Mouse (Mus musculus) heart, postnatal 36 days (tissue): ENCODE data around the gene Ccdc57. TPM values are rescaled to one million over a fixed set of nuclear protein-coding genes. Genes with fewer than 3 reads are reported as not detected.
"Not testable (repeated sequence)": the region's sequence is repeated elsewhere in the genome, so short reads cannot be mapped to it uniquely, and the experiment has no call there.

Source experiments
- DNase-seq, 2 experiments: peaks; one replicate each; pipeline ENCODE4 v3.0.0; 2021 to 2022
- intact Hi-C: fragments of 180-260 bp; cut with DNase I; formaldehyde crosslinking; loops from one replicate; pipeline ENCODE4 v1.15.1; 2025
- total RNA-seq, 2 experiments: library from RNA; stranded (reverse); gene quantifications; 2 replicates each; pipeline ENCODE4 v1.2.3; 2021

Gene Ccdc57
- total RNA-seq, 2 experiments from 2014 or later: 0.79 to 1.6 TPM

- intact Hi-C loops: no loop called here
- no peak for DNase-seq
Measured at GRCm38 (mm10) chr11:120792652-120793051, 140.0 kb downstream of the Ccdc57 start.

GRCm38 (mm10) chr11:120789810-120790209 is 142.9 kb downstream of the Ccdc57 start:
- DNase-seq: no peak
- intact Hi-C loops: no loop called here

- intact Hi-C loops: no loop called here
- DNase-seq: no peak
Measured at GRCm38 (mm10) chr11:120789355-120789754, 143.3 kb downstream of the Ccdc57 start.

GRCm38 (mm10) chr11:120788460-120788859 is 144.2 kb downstream of the Ccdc57 start:
- DNase-seq, intact Hi-C loops: not testable (repeated sequence)

GRCm38 (mm10) chr11:120785145-120785544 is 147.5 kb downstream of the Ccdc57 start:
- DNase-seq: no peak
- intact Hi-C loops: no loop called here

- intact Hi-C loops: no loop called here
- DNase-seq: peak; percentile 87 to 88
Measured at GRCm38 (mm10) chr11:120784064-120784791, 148.4 kb downstream of the Ccdc57 start, which contains the start of the genes Rfng and Gps1. Gene Rfng, minus strand, starts transcription at chr11:120784207. Gene Gps1, plus strand, starts transcription at chr11:120784272.

- intact Hi-C loops: no loop called here
Measured at GRCm38 (mm10) chr11:120783426-120784063, 149.1 kb downstream of the Ccdc57 start.

GRCm38 (mm10) chr11:120781361-120781760 is 151.3 kb downstream of the Ccdc57 start:
- DNase-seq, intact Hi-C loops: not testable (repeated sequence)

More at GRCm38 (mm10) chr11:120783426-120784063, 149.1 kb downstream of the Ccdc57 start:
- DNase-seq: no peak

- no peak for DNase-seq
- intact Hi-C loops: loop anchor here (5.0 to 10.0 kb wide), 2 partner anchors 265 to 293 kb away; no protein-coding TSS in a partner anchor
Measured at GRCm38 (mm10) chr11:120779876-120780275, 152.8 kb downstream of the Ccdc57 start.

- intact Hi-C loops: loop anchor here (2.0 to 10.0 kb wide), 3 partner anchors 118 to 290 kb away; no protein-coding TSS in a partner anchor
- no peak for DNase-seq
Measured at GRCm38 (mm10) chr11:120777123-120777522, 155.5 kb downstream of the Ccdc57 start.

Other genes with a start within 250 kb of the Ccdc57 start
- gene Cenpx, start 219.1 kb downstream of the Ccdc57 start, total RNA-seq: 10 to 100 TPM; 33.1 to 38.3 TPM
- 1 to 10 TPM; 5.3 to 7.0 TPM for gene Lrrc45, start 218.9 kb downstream of the Ccdc57 start, total RNA-seq
- gene Rac3, start 211.4 kb downstream of the Ccdc57 start, total RNA-seq: 1 to 10 TPM in 1 of 2 experiments, under 1 TPM in 1; 0.36 to 1.6 TPM
- gene Dcxr, start 205.6 kb downstream of the Ccdc57 start, total RNA-seq: 10 to 100 TPM in 1 of 2 experiments, 1 to 10 TPM in 1; 9.2 to 12.0 TPM
- 10 to 100 TPM; 14.4 to 19.7 TPM for gene Cbr2, start 200.8 kb downstream of the Ccdc57 start, total RNA-seq
- gene Hmga1b, start 170.1 kb downstream of the Ccdc57 start, total RNA-seq: 10 to 100 TPM; 22.1 to 34.1 TPM
- gene Rfng, start 148.7 kb downstream of the Ccdc57 start, total RNA-seq: 10 to 100 TPM; 11.2 to 13.3 TPM
- gene Gps1, start 148.6 kb downstream of the Ccdc57 start, total RNA-seq: 10 to 100 TPM; 54.6 to 58.4 TPM
- gene Dus1l, start 136.5 kb downstream of the Ccdc57 start, total RNA-seq: 10 to 100 TPM; 25.0 to 29.0 TPM
- 10 to 100 TPM; 17.3 to 65.9 TPM for gene Fasn, start 108.3 kb downstream of the Ccdc57 start, total RNA-seq
- 1 to 10 TPM; 1.3 to 1.9 TPM for gene Slc16a3, start 15.6 kb upstream of the Ccdc57 start, total RNA-seq
- 10 to 100 TPM; 57.9 to 64.8 TPM for gene Csnk1d, start 58.5 kb upstream of the Ccdc57 start, total RNA-seq
- under 1 TPM; 0.38 to 0.61 TPM for gene Cd7, start 106.5 kb upstream of the Ccdc57 start, total RNA-seq
- not detected for gene Sectm1b, start 130.7 kb upstream of the Ccdc57 start, total RNA-seq
- not detected for gene Sectm1a, start 148.3 kb upstream of the Ccdc57 start, total RNA-seq
- gene Tex19.2, start 185.8 kb upstream of the Ccdc57 start, total RNA-seq: not detected
- gene Tex19.1, start 213.3 kb upstream of the Ccdc57 start, total RNA-seq: not detected
- gene Uts2r, start 227.4 kb upstream of the Ccdc57 start, total RNA-seq: under 1 TPM; 0.44 to 0.54 TPM